In genomic region chr6:122385724-122386123, GRCm38 (mm10) we compare ENCODE assay signal across 18 mouse cellular contexts.
"Had no signal": no experiment of that assay in that cellular context is flagged by ENCODE, and none has a peak within 500 bp of the region (broad histone marks: within the 10 kb centered on the region; RNA-seq: fewer than 3 reads in every experiment).

No protein-coding gene starts in this region.

- H3K9me3 ChIP-seq: midbrain, embryonic 10.5 days; midbrain, embryonic 13.5 days; midbrain, embryonic 15.5 days; neural tube, embryonic 13.5 days; neural tube, embryonic 15.5 days had no signal

- H3K4me2 ChIP-seq: lung, embryonic 14.5 days; midbrain, embryonic 13.5 days; midbrain, embryonic 15.5 days; neural tube, embryonic 13.5 days; neural tube, embryonic 15.5 days had no signal

- H3K9ac ChIP-seq: lung, embryonic 14.5 days; midbrain, embryonic 13.5 days; midbrain, embryonic 15.5 days; neural tube, embryonic 13.5 days; neural tube, embryonic 15.5 days had no signal

- H3K4me1 ChIP-seq: midbrain, embryonic 10.5 days; midbrain, embryonic 13.5 days; midbrain, embryonic 15.5 days; neural tube, embryonic 13.5 days; neural tube, embryonic 15.5 days had no signal

- H3K27me3 ChIP-seq: midbrain, embryonic 13.5 days; midbrain, embryonic 15.5 days; neural tube, embryonic 13.5 days; neural tube, embryonic 15.5 days had no signal

- DNase-seq: lung, adult 18-20 months; lung, embryonic 14.5 days; lung, postnatal 10 days; lung, postnatal 4 days; retina, postnatal 1 day; right cerebral cortex, adult 18-20 months; right cerebral cortex, postnatal 25 days; right cerebral cortex, postnatal 4 days; spleen, adult 18-20 months; thymus, adult 18-20 months; thymus, postnatal 14 days; thymus, postnatal 36 days had no signal

- ATAC-seq: midbrain, embryonic 13.5 days; midbrain, embryonic 15.5 days had no signal

- H3K36me3 ChIP-seq: midbrain, embryonic 10.5 days; midbrain, embryonic 13.5 days; midbrain, embryonic 15.5 days; neural tube, embryonic 13.5 days; neural tube, embryonic 15.5 days had no signal

- H3K4me3 ChIP-seq: midbrain, embryonic 10.5 days; midbrain, embryonic 13.5 days; midbrain, embryonic 15.5 days; myocyte; neural tube, embryonic 13.5 days; neural tube, embryonic 15.5 days had no signal

- H3K27ac ChIP-seq: midbrain, embryonic 10.5 days; midbrain, embryonic 13.5 days; midbrain, embryonic 15.5 days; neural tube, embryonic 13.5 days; neural tube, embryonic 15.5 days had no signal
